Mouse (Mus musculus): ENCODE data around the gene Txnrd2.

DNA sequence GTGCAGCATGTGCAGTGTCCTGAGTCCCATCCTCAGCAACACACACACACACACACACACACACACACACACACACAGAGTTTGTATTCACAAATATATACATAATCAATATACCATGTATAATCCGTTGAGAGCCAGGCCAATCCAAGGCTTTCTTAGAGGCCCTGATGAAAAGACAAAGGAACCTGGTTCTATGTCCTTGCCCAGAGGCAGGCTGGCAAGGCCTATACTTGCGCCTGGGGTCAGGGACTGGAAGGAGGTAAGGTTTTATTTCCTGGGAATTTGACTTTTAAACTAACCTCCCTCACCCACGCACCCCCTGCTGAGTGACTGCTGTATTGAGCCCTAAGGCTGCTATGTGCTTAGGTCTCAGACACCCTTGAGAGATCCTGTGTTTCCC is 5.6 kb upstream of the Txnrd2 start:
- TF ChIP-seq CTCF (IDR thresholded peaks at IDR 0.05; ENCODE audit: low read depth) = no peak
- no peak for TF ChIP-seq EP300 (IDR thresholded peaks at IDR 0.05; ENCODE audit: low read depth)
